Mouse (Mus musculus) heart, embryonic 13.5 days (tissue): ENCODE measurements around the gene Uck2. TPM values are rescaled to one million over a fixed set of nuclear protein-coding genes. Genes with fewer than 3 reads are reported as not detected.

ENCODE experiments used
- ATAC-seq: fragments of 200-750 bp; cut with Nextera tagmentation; 2 replicates; pipeline ENCODE4 v1.8.0; 2017; ENCODE audit warnings: moderate TSS enrichment; ENCODE audit not compliant: insufficient number of reproducible peaks, low FRiP score, low TSS enrichment; ENCODE audit errors: extremely low read depth
- H3K27ac ChIP-seq: fragments of 300-500 bp; sonication (generic); replicated peaks from 2 replicates; pipeline ENCODE4 v1.5.1; 2015; ENCODE audit warnings: moderate library complexity, mild to moderate bottlenecking, inconsistent platforms
- H3K27me3 ChIP-seq: fragments of 300-500 bp; sonication (generic); replicated peaks from 2 replicates; pipeline ENCODE4 v1.6.1; 2015; ENCODE audit warnings: mild to moderate bottlenecking, inconsistent platforms
- H3K36me3 ChIP-seq: fragments of 300-500 bp; sonication (generic); 2 replicates; pipeline ENCODE4 v1.6.1; 2015; ENCODE audit warnings: mild to moderate bottlenecking, inconsistent platforms
- H3K4me1 ChIP-seq: fragments of 300-500 bp; sonication (generic); 2 replicates; pipeline ENCODE4 v1.6.1; 2015; ENCODE audit warnings: inconsistent platforms
- H3K4me2 ChIP-seq: fragments of 300-500 bp; sonication (generic); 2 replicates; pipeline ENCODE4 v1.6.1; 2015; ENCODE audit warnings: inconsistent platforms, mild to moderate bottlenecking, moderate library complexity
- H3K4me3 ChIP-seq: fragments of 300-500 bp; sonication (generic); 2 replicates; pipeline ENCODE4 v1.5.1; 2015; ENCODE audit warnings: moderate library complexity, mild to moderate bottlenecking, inconsistent platforms
- H3K9ac ChIP-seq: fragments of 300-500 bp; sonication (generic); 2 replicates; pipeline ENCODE4 v1.6.1; 2015; ENCODE audit warnings: inconsistent platforms, mild to moderate bottlenecking, moderate library complexity
- H3K9me3 ChIP-seq: fragments of 300-500 bp; sonication (generic); 2 replicates; pipeline ENCODE4 v1.6.1; 2016; ENCODE audit warnings: inconsistent platforms
- WGBS: fragments of 180-500 bp; shearing (Covaris S2); methylation state at CpG from one replicate; pipeline ENCODE4 v1.1.7; 2015; ENCODE audit warnings: mixed read lengths; 5-methylcytosine and 5-hydroxymethylcytosine counted together
- polyA plus RNA-seq: library from polyadenylated mRNA; unstranded; fragments of >200 nt; fragmentation: Nextera tagmentation; extraction: Ambion mirVana; gene quantifications from 2 replicates; pipeline ENCODE4 v1.2.1, GENCODE M21; 2015

Uck2 gene
- polyA plus RNA-seq, result 46.8 and 50.9 TPM in 2 replicates

GRCm38 (mm10) chr1:167285320-167285355 is at the start of gene Uck2:
Gene Uck2 (minus strand): TSS chr1:167285320.
- whole genome bisulfite sequencing, result 0% methylated on average over 2 of the region's 2 CpGs
- peak within 1 kb of the TSS; percentile 93 for H3K9ac ChIP-seq
- peak within 1 kb of the TSS; percentile 93 for H3K27ac ChIP-seq
- ATAC-seq, result no peak
- H3K36me3 ChIP-seq, result no peaks in the 10 kb centered on the region
- no peaks in the 10 kb centered on the region for H3K9me3 ChIP-seq
- H3K4me3 ChIP-seq, result peak within 1 kb of the TSS; percentile 91
- H3K4me2 ChIP-seq, result peak within 1 kb of the TSS; percentile 87
- peaks cover 45% of the 10 kb centered on the region for H3K4me1 ChIP-seq
- peaks cover 22% of the 10 kb centered on the region for H3K27me3 ChIP-seq

GRCm38 (mm10) chr1:167331106-167331505 is 46.0 kb upstream of the Uck2 start:
- Histone ChIP-seq H3K27ac (no peak overlapping the region), H3K9me3 (no peaks in the 10 kb centered on the region), H3K36me3 (peaks cover 70% of the 10 kb centered on the region), H3K4me1 (no peaks in the 10 kb centered on the region), H3K4me3 (no peak overlapping the region), H3K27me3 (no peaks in the 10 kb centered on the region), H3K9ac (no peak overlapping the region), H3K4me2 (no peak overlapping the region)
- no peak for ATAC-seq
- 83% methylated on average over 8 of the region's 8 CpGs for WGBS

- ATAC-seq, result no peak
- Histone ChIP-seq H3K4me1 (no peaks in the 10 kb centered on the region), H3K27me3 (no peaks in the 10 kb centered on the region), H3K9me3 (no peaks in the 10 kb centered on the region), H3K4me3 (no peak overlapping the region), H3K36me3 (peaks cover 90% of the 10 kb centered on the region), H3K4me2 (no peak overlapping the region), H3K27ac (no peak overlapping the region), H3K9ac (no peak overlapping the region)
- 88% methylated on average over 6 of the region's 6 CpGs for WGBS
Measured at GRCm38 (mm10) chr1:167328776-167329175, 43.7 kb upstream of the Uck2 start.

GRCm38 (mm10) chr1:167321691-167322090 is 36.6 kb upstream of the Uck2 start:
- H3K4me2 ChIP-seq, result no peak overlapping the region
- no peaks in the 10 kb centered on the region for H3K27me3 ChIP-seq
- H3K4me1 ChIP-seq, result no peaks in the 10 kb centered on the region
- WGBS, result 93% methylated on average over 6 of the region's 6 CpGs
- ATAC-seq, result no peak
- H3K9me3 ChIP-seq, result no peaks in the 10 kb centered on the region
- H3K36me3 ChIP-seq, result peaks cover 94% of the 10 kb centered on the region
- H3K27ac ChIP-seq, result no peak overlapping the region
- no peak overlapping the region for H3K9ac ChIP-seq
- H3K4me3 ChIP-seq, result no peak overlapping the region

GRCm38 (mm10) chr1:167313220-167313619 is 28.1 kb upstream of the Uck2 start:
- WGBS, result 87% methylated on average over 4 of the region's 4 CpGs
- Histone ChIP-seq H3K27me3 (no peaks in the 10 kb centered on the region), H3K4me2 (no peak overlapping the region), H3K4me1 (peaks cover 13% of the 10 kb centered on the region), H3K9ac (no peak overlapping the region), H3K9me3 (no peaks in the 10 kb centered on the region), H3K27ac (no peak overlapping the region), H3K36me3 (peaks cover 66% of the 10 kb centered on the region), H3K4me3 (no peak overlapping the region)
- ATAC-seq, result no peak

- ATAC-seq, result no peak
Measured at GRCm38 (mm10) chr1:167312367-167312766, 27.2 kb upstream of the Uck2 start.

GRCm38 (mm10) chr1:167308261-167309054 is 23.3 kb upstream of the Uck2 start, which contains the start of gene Tmco1:
Gene Tmco1 (plus strand): TSS chr1:167308378.
- under 1% methylated on average over 82 of the region's 82 CpGs for WGBS
- H3K9ac ChIP-seq, result peak within 1 kb of the TSS; percentile 92
- peak within 1 kb of the TSS; percentile 90 for H3K4me3 ChIP-seq
- no peaks in the 10 kb centered on the region for H3K27me3 ChIP-seq
- peak; percentile 94 for ATAC-seq
- peaks cover 28% of the 10 kb centered on the region for H3K36me3 ChIP-seq
- H3K9me3 ChIP-seq, result no peaks in the 10 kb centered on the region
- peaks cover 17% of the 10 kb centered on the region for H3K4me1 ChIP-seq
- peak within 1 kb of the TSS; percentile 92 for H3K27ac ChIP-seq
- H3K4me2 ChIP-seq, result peak within 1 kb of the TSS; percentile 84

More at GRCm38 (mm10) chr1:167312367-167312766, 27.2 kb upstream of the Uck2 start:
- Histone ChIP-seq H3K9ac (no peak overlapping the region), H3K4me3 (no peak overlapping the region), H3K4me1 (peaks cover 17% of the 10 kb centered on the region), H3K4me2 (no peak overlapping the region), H3K27ac (no peak overlapping the region), H3K27me3 (no peaks in the 10 kb centered on the region), H3K9me3 (no peaks in the 10 kb centered on the region), H3K36me3 (peaks cover 58% of the 10 kb centered on the region)

- H3K4me2 ChIP-seq, result peak overlapping the region; percentile 84
- peak overlapping the region; percentile 90 for H3K4me3 ChIP-seq
- no peaks in the 10 kb centered on the region for H3K9me3 ChIP-seq
- WGBS, result 50% methylated on average over 11 of the region's 11 CpGs
- peak overlapping the region; percentile 92 for H3K9ac ChIP-seq
- ATAC-seq, result no peak
- H3K27me3 ChIP-seq, result no peaks in the 10 kb centered on the region
- H3K27ac ChIP-seq, result no peak overlapping the region; the same call in 1 of the 2 replicates
- H3K36me3 ChIP-seq, result peaks cover 20% of the 10 kb centered on the region
- peaks cover 17% of the 10 kb centered on the region for H3K4me1 ChIP-seq
Measured at GRCm38 (mm10) chr1:167307674-167308073, 22.6 kb upstream of the Uck2 start.

- whole genome bisulfite sequencing, result 65% methylated on average over 5 of the region's 5 CpGs
- Histone ChIP-seq H3K27me3 (peaks cover 4% of the 10 kb centered on the region; the same call in 1 of the 2 replicates), H3K4me2 (no peak overlapping the region), H3K9ac (no peak overlapping the region), H3K27ac (no peak overlapping the region), H3K9me3 (no peaks in the 10 kb centered on the region), H3K4me1 (peaks cover 12% of the 10 kb centered on the region), H3K36me3 (peaks cover 13% of the 10 kb centered on the region), H3K4me3 (no peak overlapping the region)
- no peak for ATAC-seq
Measured at GRCm38 (mm10) chr1:167306451-167307240, 21.5 kb upstream of the Uck2 start.

GRCm38 (mm10) chr1:167305501-167306137 is 20.5 kb upstream of the Uck2 start:
- Histone ChIP-seq H3K27ac (no peak overlapping the region), H3K9me3 (no peaks in the 10 kb centered on the region), H3K4me3 (no peak overlapping the region), H3K4me2 (no peak overlapping the region), H3K27me3 (peaks cover 4% of the 10 kb centered on the region; the same call in 1 of the 2 replicates), H3K9ac (no peak overlapping the region), H3K4me1 (peaks cover 12% of the 10 kb centered on the region), H3K36me3 (peaks cover 9% of the 10 kb centered on the region)
- WGBS, result 62% methylated on average over 7 of the region's 7 CpGs
- no peak for ATAC-seq

GRCm38 (mm10) chr1:167300122-167300521 is 15.0 kb upstream of the Uck2 start:
- Histone ChIP-seq H3K27ac (no peak overlapping the region), H3K4me3 (no peak overlapping the region), H3K9ac (no peak overlapping the region), H3K4me2 (no peak overlapping the region), H3K9me3 (no peaks in the 10 kb centered on the region), H3K4me1 (no peaks in the 10 kb centered on the region), H3K36me3 (no peaks in the 10 kb centered on the region), H3K27me3 (peaks cover 7% of the 10 kb centered on the region; the same call in 1 of the 2 replicates)
- no peak for ATAC-seq
- WGBS, result 75% methylated on average over 2 of the region's 2 CpGs
